Mouse (Mus musculus) urinary bladder, adult 2 months (tissue): ENCODE data around the gene Dhx40. TPM values are rescaled to one million over a fixed set of nuclear protein-coding genes. Genes with fewer than 3 reads are reported as not detected.
A peak's percentile ranks its signal among the peaks of the same experiment; 100 is the strongest.

Experiments
- DNase-seq: peaks from one replicate; pipeline ENCODE4 v3.0.0; 2022; ENCODE audit warnings: low spot score
- polyA plus RNA-seq: library from polyadenylated mRNA; depleted of rRNA; stranded (reverse); fragments of >200 nt; gene quantifications from 2 replicates; pipeline ENCODE4 v1.2.3, GENCODE M21; 2012; rRNA removed

Gene Dhx40
- polyA plus RNA-seq = 30.2 and 31.9 TPM in 2 replicates

- peak; percentile 78 for DNase-seq
These were observed at the start of gene Dhx40 for GRCm38 (mm10) chr11:86807505-86807989. Gene Dhx40, minus strand, starts transcription at chr11:86807746.

GRCm38 (mm10) chr11:86855639-86856425 lies 48.3 kb upstream of the Dhx40 start:
- DNase-seq = no peak

- no peak for DNase-seq
These were observed 45.5 kb upstream of the Dhx40 start for GRCm38 (mm10) chr11:86853081-86853480.

GRCm38 (mm10) chr11:86852534-86853054 lies 45.0 kb upstream of the Dhx40 start:
- DNase-seq = no peak

GRCm38 (mm10) chr11:86851714-86852533 lies 44.4 kb upstream of the Dhx40 start:
- no peak for DNase-seq

GRCm38 (mm10) chr11:86851234-86851671 lies 43.7 kb upstream of the Dhx40 start:
- no peak for DNase-seq

GRCm38 (mm10) chr11:86843831-86844230 lies 36.3 kb upstream of the Dhx40 start:
- DNase-seq = no peak

- no peak for DNase-seq
These were observed 33.7 kb upstream of the Dhx40 start for GRCm38 (mm10) chr11:86841261-86841660.

- no peak for DNase-seq
These were observed 33.1 kb upstream of the Dhx40 start for GRCm38 (mm10) chr11:86840511-86841154.

- DNase-seq = no peak
These were observed 32.3 kb upstream of the Dhx40 start for GRCm38 (mm10) chr11:86839716-86840447.

GRCm38 (mm10) chr11:86838792-86839191 lies 31.2 kb upstream of the Dhx40 start:
- no peak for DNase-seq

- no peak for DNase-seq
These were observed 28.8 kb upstream of the Dhx40 start for GRCm38 (mm10) chr11:86836366-86836765.

- no peak for DNase-seq
These were observed 27.2 kb upstream of the Dhx40 start for GRCm38 (mm10) chr11:86834628-86835338.

- no peak for DNase-seq
These were observed 26.5 kb upstream of the Dhx40 start for GRCm38 (mm10) chr11:86834050-86834449.

- DNase-seq = no peak
These were observed 25.6 kb upstream of the Dhx40 start for GRCm38 (mm10) chr11:86833153-86833552.

GRCm38 (mm10) chr11:86828396-86828795 lies 20.9 kb upstream of the Dhx40 start:
- DNase-seq = no peak

GRCm38 (mm10) chr11:86827476-86828245 lies 20.1 kb upstream of the Dhx40 start:
- DNase-seq = no peak

GRCm38 (mm10) chr11:86824433-86824832 lies 16.9 kb upstream of the Dhx40 start:
- no peak for DNase-seq

GRCm38 (mm10) chr11:86822531-86822930 lies 15.0 kb upstream of the Dhx40 start:
- DNase-seq = no peak

GRCm38 (mm10) chr11:86819536-86819935 lies 12.0 kb upstream of the Dhx40 start:
- DNase-seq = no peak
